In genomic region chr9:103304927-103305326, GRCm38 (mm10) we compare ENCODE assay signal across 8 mouse cellular contexts. TPM values are rescaled to one million over a fixed set of nuclear protein-coding genes. Genes with fewer than 3 reads are reported as not detected.
DNase-seq lines count a peak whose midpoint lies in the region; ATAC-seq and TF ChIP-seq lines count a peak whose summit lies in the region.

1300017J02Rik (minus strand) TSS chr9:103305082.
Topbp1 (plus strand) TSS chr9:103305215.

- peak within 1 kb of the TSS; percentile 88 for H3K27ac ChIP-seq in cortical plate, adult 2 months (ENCODE audit: insufficient read depth, low read length)

- peak; percentile 98 for ATAC-seq in activated CD4-positive, CD25-positive, alpha-beta regulatory T cell, adult 4 months
- ATAC-seq in megakaryocyte progenitor cell, adult 5-6 weeks (replicated peaks; ENCODE audit: poor library complexity), result peak; percentile 88

- TF ChIP-seq POLR2A in cortical plate, adult 2 months (IDR thresholded peaks at IDR 0.05; ENCODE audit: extremely low read depth, insufficient read depth, low read length), result peak; percentile 94

- DNase-seq in gastrocnemius, postnatal 10 days, result peak; percentile 95
- peak; percentile 96 for DNase-seq in induced T-regulatory cell, adult 2 months (ENCODE audit: low read depth)
- DNase-seq in left cerebral cortex, adult 9 months (ENCODE audit: low spot score in 2 of 2), result peak; percentile 67 to 84
- peak; percentile 93 for DNase-seq in right cerebral cortex, postnatal 14 days
- DNase-seq in urinary bladder, postnatal 36 days (ENCODE audit: low spot score in 2 of 2), result peak; percentile 88 to 91

- peak within 1 kb of the TSS; percentile 67 for H3K4me3 ChIP-seq in cortical plate, adult 2 months (ENCODE audit: insufficient read depth, low read length)

- H3K4me1 ChIP-seq in cortical plate, adult 2 months (ENCODE audit: control insufficient read depth, insufficient read depth, low read length), result peaks cover 2% of the 10 kb centered on the region

- TF ChIP-seq CTCF in cortical plate, adult 2 months (IDR thresholded peaks at IDR 0.05; ENCODE audit: extremely low read depth, insufficient read depth, low read length), result no peak

RNA-seq across cellular contexts. Expression of gene 1300017J02Rik, which starts in this region (rescaled TPM):
- under 1 TPM in 1 of 2 experiments, not detected in 1; 0.93 TPM for polyA plus RNA-seq in activated CD4-positive, CD25-positive, alpha-beta regulatory T cell, adult 4 months (2017; shearing (Covaris generic))
- polyA plus RNA-seq in cortical plate, adult 2 months (2012; rRNA removed), result 0.34 and 1.1 TPM in 2 replicates
- total RNA-seq in gastrocnemius, postnatal 10 days (2021), result under 1 TPM in 1 of 2 experiments, not detected in 1; 0.43 TPM
- 0.34 and 1.1 TPM in 2 replicates for total RNA-seq in megakaryocyte progenitor cell, adult 5-6 weeks (2015)
- total RNA-seq in megakaryocyte progenitor cell, adult 5-6 weeks (2017), result 1.1 and 1.7 TPM in 2 replicates

RNA-seq across cellular contexts. Expression of gene Topbp1, which starts in this region (rescaled TPM):
- polyA plus RNA-seq in activated CD4-positive, CD25-positive, alpha-beta regulatory T cell, adult 4 months (2017; shearing (Covaris generic)), result 10 to 100 TPM; 26.2 to 30.4 TPM
- 11.9 and 12.2 TPM in 2 replicates for polyA plus RNA-seq in cortical plate, adult 2 months (2012; rRNA removed)
- 10 to 100 TPM; 17.7 to 24.0 TPM for total RNA-seq in gastrocnemius, postnatal 10 days (2021)
- 162 and 224 TPM in 2 replicates for total RNA-seq in megakaryocyte progenitor cell, adult 5-6 weeks (2015)
- total RNA-seq in megakaryocyte progenitor cell, adult 5-6 weeks (2017), result 204 and 227 TPM in 2 replicates

Comparison
In these comparisons a context has a peak if more than half of its experiments do, and no peak if none do; other contexts are left out.
1. Peak in every context shown above with its lines: DNase-seq, ATAC-seq, H3K4me3 ChIP-seq and H3K27ac ChIP-seq.
2. RNA of gene Topbp1 (total RNA-seq): 162 to 227 TPM in megakaryocyte progenitor cell, adult 5-6 weeks; 17.7 to 24.0 TPM in gastrocnemius, postnatal 10 days; every median in the first group is over 4 times any median in the second.